Mouse (Mus musculus): Measurements from ENCODE around the gene 2410131K14Rik. TPM values are rescaled to one million over a fixed set of nuclear protein-coding genes. Genes with fewer than 3 reads are reported as not detected.
A peak's percentile ranks its signal among the peaks of the same experiment; 100 is the strongest.

2410131K14Rik gene
- total RNA-seq (2021) = 1 to 10 TPM; 5.8 to 6.3 TPM

DNA sequence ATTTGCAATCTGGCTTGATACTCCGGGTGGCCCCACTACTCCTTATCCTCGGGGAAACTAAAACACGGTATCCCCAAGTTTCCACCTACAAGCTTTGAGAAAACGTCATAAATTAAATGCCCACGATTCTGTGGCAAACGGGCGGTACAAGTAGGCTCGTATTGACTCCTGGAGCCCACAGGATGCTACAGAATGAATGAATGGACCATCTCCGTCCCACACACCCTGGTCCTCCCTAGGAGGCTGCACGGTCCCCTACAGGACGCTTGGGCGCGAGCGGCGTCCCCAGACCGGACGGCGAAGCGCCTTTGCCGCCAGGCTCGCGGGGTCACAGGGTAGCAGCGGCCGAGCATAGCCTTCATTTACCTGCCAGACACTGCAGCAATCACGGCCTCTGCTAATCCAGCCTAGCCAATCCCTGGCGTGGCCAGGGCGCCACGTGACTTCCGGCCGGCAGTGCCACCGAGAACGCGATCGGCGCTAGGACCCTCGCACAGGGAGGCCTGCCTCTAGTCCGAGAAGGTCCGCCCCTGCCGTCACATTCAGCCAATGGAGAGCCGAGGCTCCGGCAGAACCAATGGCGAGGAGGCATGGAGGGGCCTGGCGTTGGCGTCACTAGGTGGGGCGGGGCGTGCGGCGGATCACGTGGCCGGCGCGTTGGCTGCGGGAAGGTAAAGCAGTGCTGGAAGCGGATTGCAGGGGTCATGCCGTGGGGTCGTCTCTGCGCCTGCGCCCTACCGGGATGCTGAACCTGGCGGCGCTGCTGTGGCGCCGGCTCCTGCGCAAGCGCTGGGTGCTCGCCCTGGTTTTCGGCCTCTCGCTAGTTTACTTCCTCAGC lies at the start of gene 2410131K14Rik, which contains the start of gene Rnft2:
TSS of gene 2410131K14Rik (plus strand) at position 622 of the 838 bp plus-strand sequence.
TSS of gene Rnft2 (minus strand) at position 511 of the 838 bp plus-strand sequence.
- DNase-seq = peak; percentile 100

DNA sequence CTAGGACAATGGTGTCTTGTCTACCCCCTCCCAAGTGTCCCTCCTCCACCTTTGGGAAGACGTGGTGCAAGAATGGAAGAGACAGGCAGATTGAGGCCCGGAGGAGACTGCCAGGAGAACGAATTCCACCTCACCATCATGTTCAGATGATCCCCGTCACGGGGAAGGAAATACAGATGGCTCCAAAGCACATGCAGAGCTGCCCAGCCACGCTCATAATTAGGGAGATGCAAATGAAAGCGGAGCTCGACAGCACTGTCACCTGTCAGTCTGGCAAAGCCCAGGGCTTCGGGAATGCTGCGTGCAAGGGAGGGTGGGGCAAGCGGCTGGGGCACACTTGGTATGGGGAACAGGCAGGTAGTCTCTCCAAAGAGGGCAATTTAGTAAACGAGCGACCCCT lies 47.6 kb upstream of the 2410131K14Rik start:
- DNase-seq = no peak

DNA sequence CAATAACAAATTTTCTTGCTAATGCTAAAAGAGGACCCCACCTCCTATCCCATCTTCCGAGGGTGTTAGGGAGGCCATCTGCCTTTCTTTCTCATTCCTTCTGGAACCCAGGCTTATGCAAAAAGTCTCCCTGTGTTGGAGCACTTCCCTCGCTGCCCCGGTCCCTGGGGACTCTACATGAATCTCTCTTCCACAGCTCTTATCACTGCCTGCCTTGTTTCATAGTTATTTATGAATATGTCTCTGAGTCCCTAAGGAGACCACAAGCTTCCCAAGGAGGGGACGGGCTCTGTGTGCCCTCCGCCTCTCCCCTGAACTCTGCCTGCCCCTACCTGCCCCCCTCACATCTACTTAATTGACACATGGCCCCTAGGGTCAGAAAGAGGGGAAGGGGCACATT lies 45.4 kb upstream of the 2410131K14Rik start:
- DNase-seq = no peak

DNA sequence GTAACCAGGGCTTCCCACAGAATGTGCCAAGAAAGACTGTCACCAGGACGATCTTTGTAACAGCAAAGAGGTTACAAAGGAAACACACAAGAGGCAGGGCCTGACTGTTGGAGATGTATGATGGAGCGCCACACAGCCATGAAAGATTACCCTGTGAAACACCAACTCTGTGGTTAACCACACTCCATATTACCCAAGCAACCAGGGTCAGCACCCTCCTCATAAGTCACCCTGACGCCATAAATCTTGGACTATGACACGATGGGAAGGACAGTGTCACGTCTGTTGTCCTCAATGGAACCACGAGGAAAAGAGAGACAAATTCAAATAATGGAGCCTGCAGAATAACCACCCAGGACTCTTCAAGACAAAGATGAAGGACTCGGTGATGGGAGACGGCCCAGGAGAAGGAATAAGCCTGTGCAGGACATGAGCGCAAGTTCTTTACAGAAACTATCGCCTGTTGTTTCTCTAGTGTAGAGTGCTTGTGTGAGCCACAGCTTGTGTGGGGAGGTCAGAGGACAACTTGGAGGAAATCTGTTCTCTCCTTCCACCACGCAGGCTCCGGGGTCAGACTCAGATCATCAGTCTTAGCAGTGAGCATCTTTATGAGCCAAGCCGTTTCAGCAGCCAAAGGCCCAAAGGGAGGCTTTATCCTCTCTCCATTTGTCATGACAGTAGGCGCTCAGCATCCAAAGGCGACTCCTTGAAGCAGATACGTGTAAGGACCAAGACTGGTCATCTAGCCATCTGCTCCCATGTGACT lies 40.2 kb upstream of the 2410131K14Rik start:
- no peak for DNase-seq

GRCm38 (mm10) chr5:118205852-118206251 lies 39.2 kb upstream of the 2410131K14Rik start:
- no peak for DNase-seq

DNA sequence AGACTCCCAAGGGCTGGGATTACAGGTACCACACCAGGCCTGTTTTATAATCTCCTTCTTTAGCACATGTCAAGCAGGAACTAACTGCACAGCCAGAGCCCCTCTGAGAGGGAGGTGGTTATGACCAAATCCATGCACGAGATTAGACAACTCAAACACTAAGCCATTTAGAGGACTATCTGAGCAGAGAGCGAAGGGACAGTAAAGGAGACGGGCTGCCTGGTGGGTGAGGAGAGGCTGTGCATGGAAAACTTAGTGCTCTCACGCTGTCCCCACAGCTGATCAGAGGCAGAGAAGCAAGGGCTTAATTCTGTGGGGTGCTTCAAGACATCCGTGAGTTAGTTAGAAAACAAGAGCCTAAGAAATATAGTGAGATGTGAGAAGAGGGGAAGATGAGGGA lies 31.0 kb upstream of the 2410131K14Rik start:
- DNase-seq = no peak

DNA sequence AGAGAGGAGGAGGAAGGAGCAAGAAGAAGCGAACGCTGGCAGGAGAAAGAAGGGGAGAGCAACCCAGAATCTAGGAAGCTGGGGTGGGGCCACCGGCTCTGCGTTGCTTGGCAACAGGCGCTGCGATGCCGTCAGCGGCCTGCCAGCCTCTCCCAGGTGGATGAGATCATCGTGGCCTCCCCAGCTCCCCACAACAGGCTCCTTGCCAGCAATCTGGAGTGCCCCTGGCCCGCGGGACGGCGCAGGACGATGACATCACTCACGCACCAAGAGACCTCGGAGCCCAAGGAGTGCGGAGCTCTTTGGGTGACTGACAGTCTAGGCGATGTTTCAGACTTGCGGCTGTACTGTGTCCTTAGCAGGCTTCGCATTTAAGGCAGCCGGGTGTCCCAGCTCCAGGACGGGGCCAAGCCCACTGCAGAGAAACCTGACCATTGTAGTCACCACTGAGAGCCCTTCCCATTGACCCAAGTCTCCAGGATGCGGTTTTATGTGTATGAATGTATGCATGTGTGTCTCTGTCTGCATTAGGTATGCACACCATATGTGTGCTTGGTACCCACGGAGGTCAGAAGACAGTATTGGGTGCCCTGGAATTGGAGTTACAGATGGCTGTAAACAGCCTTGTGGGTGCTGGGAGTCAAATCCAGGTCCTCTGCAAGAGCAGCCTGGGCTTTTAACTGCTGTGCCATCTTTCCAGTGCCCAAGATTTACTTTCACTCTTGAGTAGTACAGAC lies 30.4 kb upstream of the 2410131K14Rik start:
- peak; percentile 90 for DNase-seq

- DNase-seq = peak; percentile 27
Measured at GRCm38 (mm10) chr5:118217410-118217809, 27.6 kb upstream of the 2410131K14Rik start.

- no peak for DNase-seq
Measured at GRCm38 (mm10) chr5:118223142-118223757, 21.8 kb upstream of the 2410131K14Rik start.

DNA sequence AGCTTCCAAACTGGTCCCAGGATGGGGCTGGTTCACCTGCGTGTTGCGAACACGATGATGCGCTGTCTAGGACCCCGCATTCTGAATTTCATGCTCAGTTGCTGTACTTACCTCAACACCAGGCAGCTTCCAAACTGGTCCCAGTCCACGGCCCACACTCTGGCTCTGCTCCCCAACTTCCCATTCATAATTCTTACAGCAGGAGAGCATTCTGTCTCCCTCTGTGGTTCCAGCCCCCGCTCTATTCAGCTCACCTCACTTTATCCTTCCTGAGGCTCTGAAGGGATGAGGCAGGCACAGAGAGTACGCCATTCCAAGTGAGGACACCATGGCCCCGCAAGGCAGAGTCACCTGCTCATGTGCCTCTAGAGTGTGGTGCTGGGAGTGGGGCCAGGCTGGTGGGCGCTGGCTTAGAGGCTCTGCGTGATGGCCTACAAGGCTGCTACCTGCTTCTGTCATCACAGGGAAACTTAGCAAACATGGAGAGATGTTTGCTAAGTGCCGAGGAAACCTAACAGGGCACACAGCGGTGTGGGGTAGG lies 14.9 kb upstream of the 2410131K14Rik start:
- no peak for DNase-seq

- no peak for DNase-seq
Measured at GRCm38 (mm10) chr5:118236891-118237290, 8.1 kb upstream of the 2410131K14Rik start.

- no peak for DNase-seq
Measured at GRCm38 (mm10) chr5:118239671-118240070, 5.4 kb upstream of the 2410131K14Rik start.

GRCm38 (mm10) chr5:118245606-118246308 lies 730 bp downstream of the 2410131K14Rik start:
- no peak for DNase-seq

DNA sequence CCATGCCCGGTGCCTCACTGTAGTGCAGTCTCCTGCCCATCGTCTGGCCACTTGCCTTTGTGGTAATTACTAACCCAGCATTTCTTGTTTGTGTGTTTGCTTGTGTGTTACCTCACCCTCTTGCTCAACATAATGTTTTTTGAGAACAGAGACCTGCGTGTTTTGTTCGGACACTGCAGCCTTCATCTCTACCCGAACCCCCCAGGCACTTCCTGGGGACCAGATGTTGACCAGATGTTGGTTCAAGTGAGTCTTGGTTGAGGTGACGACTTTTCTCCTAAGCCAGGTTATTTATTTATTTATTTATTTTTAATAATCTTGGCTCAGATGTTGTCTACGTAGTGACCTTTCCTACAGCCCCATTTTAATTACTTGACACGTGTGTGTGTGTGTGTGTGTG lies 2.4 kb downstream of the 2410131K14Rik start:
- DNase-seq = no peak

GRCm38 (mm10) chr5:118250987-118251386 lies 6.0 kb downstream of the 2410131K14Rik start:
- no peak for DNase-seq

GRCm38 (mm10) chr5:118253551-118253950 lies 8.5 kb downstream of the 2410131K14Rik start:
- no peak for DNase-seq

- no peak for DNase-seq
Measured at GRCm38 (mm10) chr5:118256981-118257380, 12.0 kb downstream of the 2410131K14Rik start.

GRCm38 (mm10) chr5:118259152-118259551 lies 14.1 kb downstream of the 2410131K14Rik start:
- peak; percentile 43 for DNase-seq

DNA sequence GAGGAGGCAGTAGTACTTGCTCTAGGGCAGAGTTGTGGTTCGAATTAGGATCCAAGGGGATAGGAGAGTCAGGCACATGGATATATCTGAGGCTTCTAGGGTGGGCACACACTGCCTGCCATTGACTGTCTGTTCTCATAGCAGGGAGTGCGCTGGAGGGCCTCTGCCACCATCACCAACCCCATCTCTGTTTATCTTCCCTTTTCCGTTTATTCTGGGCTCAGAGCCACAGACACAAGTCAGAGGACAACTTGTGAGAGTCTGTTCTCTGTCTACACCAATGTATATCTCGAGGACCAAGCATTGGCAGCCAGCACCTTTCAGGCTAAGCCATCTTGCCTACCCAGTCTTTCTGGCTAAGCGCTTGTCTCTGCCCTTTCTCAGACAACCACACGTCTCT lies 14.6 kb downstream of the 2410131K14Rik start:
- DNase-seq = no peak

DNA sequence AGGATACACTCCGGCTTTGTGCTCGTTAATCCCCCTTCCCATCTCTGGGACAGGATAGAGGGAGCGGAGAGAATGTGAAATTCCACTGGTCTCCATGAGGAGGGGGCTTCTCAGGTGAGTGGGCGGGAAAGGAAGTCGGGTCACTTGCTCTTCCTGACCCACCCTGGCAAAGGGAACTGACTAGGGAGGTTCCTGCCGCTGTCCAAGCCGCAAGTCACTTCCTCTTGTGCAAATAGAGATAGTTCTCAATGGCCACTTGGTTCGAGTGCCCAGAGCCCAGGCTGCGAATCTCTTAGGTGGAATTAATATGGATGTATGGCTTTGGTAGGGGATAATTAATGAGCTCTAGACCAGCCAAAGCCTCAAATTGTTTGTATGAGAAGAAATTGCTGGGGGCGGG lies 15.0 kb downstream of the 2410131K14Rik start:
- no peak for DNase-seq

- DNase-seq = no peak
Measured at GRCm38 (mm10) chr5:118260642-118261041, 15.6 kb downstream of the 2410131K14Rik start.

Measured in heart, postnatal 4 days (tissue).